Mouse (Mus musculus) kidney, adult 2 months (tissue): ENCODE results near the gene Acsl6. TPM values are rescaled to one million over a fixed set of nuclear protein-coding genes. Genes with fewer than 3 reads are reported as not detected.
"Not testable (repeated sequence)": the region's sequence is repeated elsewhere in the genome, so short reads cannot be mapped to it uniquely, and the experiment has no call there.

Source experiments
- DNase-seq: peaks from one replicate; pipeline ENCODE4 v3.0.0; 2021
- H3K27ac ChIP-seq: fragments of 200-500 bp; 2 replicates; pipeline ENCODE4 v1.5.1; 2012; ENCODE audit warnings: low read depth, low read length, control low read depth, inconsistent platforms; ENCODE audit not compliant: insufficient read depth
- H3K27me3 ChIP-seq: fragments of 200-500 bp; replicated peaks from 2 replicates; pipeline ENCODE4 v1.6.1; 2012; ENCODE audit warnings: mild to moderate bottlenecking, moderate library complexity, low read length, inconsistent platforms; ENCODE audit not compliant: control insufficient read depth, insufficient read depth
- H3K36me3 ChIP-seq: fragments of 200-500 bp; 2 replicates; pipeline ENCODE4 v1.6.1; 2012; ENCODE audit warnings: mild to moderate bottlenecking, moderate library complexity, low read length, inconsistent platforms; ENCODE audit not compliant: control insufficient read depth, insufficient read depth
- H3K4me1 ChIP-seq: fragments of 200-500 bp; 2 replicates; pipeline ENCODE4 v1.6.1; 2011; ENCODE audit warnings: low read length; ENCODE audit not compliant: control insufficient read depth, insufficient read depth
- H3K4me3 ChIP-seq: fragments of 200-500 bp; 2 replicates; pipeline ENCODE4 v1.5.1; 2011; ENCODE audit warnings: mild to moderate bottlenecking, low read depth, low read length, control low read depth; ENCODE audit not compliant: insufficient read depth
- CTCF ChIP-seq: fragments of 200-500 bp; conservative IDR thresholded peaks from 2 replicates; pipeline ENCODE4 v1.5.1; 2011; ENCODE audit warnings: low read depth, mild to moderate bottlenecking, control low read depth, low read length, moderate library complexity, mixed read lengths; ENCODE audit not compliant: insufficient read depth, insufficient read length
- POLR2A ChIP-seq: fragments of 200-500 bp; IDR thresholded peaks from one replicate; pipeline ENCODE4 v1.6.1; 2011; ENCODE audit warnings: low read depth, low read length, control low read depth
- WGBS: fragments of 180-500 bp; shearing (Covaris S2); methylation state at CpG from one replicate; pipeline ENCODE4 v1.1.7; 2018; 5-methylcytosine and 5-hydroxymethylcytosine counted together
- polyA plus RNA-seq: library from polyadenylated mRNA; depleted of rRNA; stranded (reverse); fragments of >200 nt; gene quantifications from 2 replicates; pipeline ENCODE4 v1.2.3, GENCODE M21; 2012

The Acsl6 gene
- polyA plus RNA-seq, 1 experiment, result 0.19 TPM

- TF ChIP-seq POLR2A, result no peak
- no peaks in the 10 kb centered on the region for H3K27me3 ChIP-seq
- no peak overlapping the region for H3K27ac ChIP-seq
- H3K4me1 ChIP-seq, result no peaks in the 10 kb centered on the region
- H3K36me3 ChIP-seq, result no peaks in the 10 kb centered on the region
- no peak overlapping the region for H3K4me3 ChIP-seq
- 80% methylated on average over 3 of the region's 3 CpGs for WGBS
- DNase-seq, result no peak
These were observed 34.3 kb upstream of the Acsl6 start for GRCm38 (mm10) chr11:54269191-54269896.

GRCm38 (mm10) chr11:54271437-54271949, 32.1 kb upstream of the Acsl6 start:
- DNase-seq, result no peak
- no peaks in the 10 kb centered on the region for H3K36me3 ChIP-seq
- H3K27me3 ChIP-seq, result no peaks in the 10 kb centered on the region
- H3K4me3 ChIP-seq, result no peak overlapping the region
- no peaks in the 10 kb centered on the region for H3K4me1 ChIP-seq
- WGBS, result 79% methylated on average over 5 of the region's 5 CpGs
- H3K27ac ChIP-seq, result no peak overlapping the region
- TF ChIP-seq POLR2A (no peak), CTCF (no peak)

- Histone ChIP-seq H3K4me1 (no peaks in the 10 kb centered on the region), H3K4me3 (no peak overlapping the region), H3K27ac (no peak overlapping the region), H3K36me3 (no peaks in the 10 kb centered on the region), H3K27me3 (no peaks in the 10 kb centered on the region)
- TF ChIP-seq POLR2A (no peak), CTCF (no peak)
- no peak for DNase-seq
- WGBS, result 81% methylated on average over 8 of the region's 8 CpGs
These were observed 15.7 kb upstream of the Acsl6 start for GRCm38 (mm10) chr11:54287821-54288453.

- no peak for DNase-seq
- Histone ChIP-seq H3K4me3 (no peak overlapping the region), H3K27ac (no peak overlapping the region), H3K27me3 (no peaks in the 10 kb centered on the region), H3K4me1 (no peaks in the 10 kb centered on the region), H3K36me3 (no peaks in the 10 kb centered on the region)
- WGBS, result 80% methylated on average over 2 of the region's 2 CpGs
- TF ChIP-seq CTCF (no peak), POLR2A (no peak)
These were observed 11.4 kb upstream of the Acsl6 start for GRCm38 (mm10) chr11:54292163-54292562.

- no peaks in the 10 kb centered on the region for H3K27me3 ChIP-seq
- DNase-seq, result no peak
- WGBS, result 73% methylated on average over 12 of the region's 12 CpGs
- H3K27ac ChIP-seq, result no peak overlapping the region
- H3K36me3 ChIP-seq, result no peaks in the 10 kb centered on the region
- TF ChIP-seq CTCF (no peak), POLR2A (no peak)
- no peak overlapping the region for H3K4me3 ChIP-seq
- no peaks in the 10 kb centered on the region for H3K4me1 ChIP-seq
These were observed 9.4 kb upstream of the Acsl6 start for GRCm38 (mm10) chr11:54293980-54294807.

GRCm38 (mm10) chr11:54295971-54296370, 7.6 kb upstream of the Acsl6 start:
- Histone ChIP-seq H3K27me3 (no peaks in the 10 kb centered on the region), H3K4me3 (no peak overlapping the region), H3K36me3 (no peaks in the 10 kb centered on the region), H3K4me1 (no peaks in the 10 kb centered on the region), H3K27ac (no peak overlapping the region)
- 85% methylated on average over 4 of the region's 4 CpGs for WGBS
- no peak for DNase-seq
- no peak for TF ChIP-seq POLR2A
- TF ChIP-seq CTCF, result no peak

GRCm38 (mm10) chr11:54296734-54297133, 6.9 kb upstream of the Acsl6 start:
- DNase-seq, result no peak
- H3K27me3 ChIP-seq, result no peaks in the 10 kb centered on the region
- 87% methylated on average over 1 of the region's 1 CpGs for WGBS
- H3K4me3 ChIP-seq, result no peak overlapping the region
- no peaks in the 10 kb centered on the region for H3K4me1 ChIP-seq
- no peak overlapping the region for H3K27ac ChIP-seq
- TF ChIP-seq POLR2A (no peak), CTCF (no peak)
- H3K36me3 ChIP-seq, result no peaks in the 10 kb centered on the region

GRCm38 (mm10) chr11:54297471-54297870, 6.1 kb upstream of the Acsl6 start:
- DNase-seq, H3K36me3 ChIP-seq, H3K4me1 ChIP-seq, H3K4me3 ChIP-seq, H3K27me3 ChIP-seq, H3K27ac ChIP-seq: not testable (repeated sequence)
- 94% methylated on average over 2 of the region's 2 CpGs for WGBS
